Mouse (Mus musculus) lung, postnatal 0 days (tissue): ENCODE results near the gene Nfyc.

ENCODE experiments used
- CTCF ChIP-seq: IDR thresholded peaks from 2 replicates; pipeline ENCODE4 v1.5.1; 2016; ENCODE audit warnings: antibody characterized with exemption, mild to moderate bottlenecking
- EP300 ChIP-seq: IDR thresholded peaks from 2 replicates; pipeline ENCODE4 v1.6.1; 2016; ENCODE audit warnings: antibody characterized with exemption, mild to moderate bottlenecking, control low read depth

GRCm38 (mm10) chr4:120719152-120719551 is 112.2 kb downstream of the Nfyc start:
- TF ChIP-seq CTCF = no peak
- TF ChIP-seq EP300 = no peak
